Comparison of ENCODE assay signal across 8 mouse cellular contexts in the genomic region with DNA sequence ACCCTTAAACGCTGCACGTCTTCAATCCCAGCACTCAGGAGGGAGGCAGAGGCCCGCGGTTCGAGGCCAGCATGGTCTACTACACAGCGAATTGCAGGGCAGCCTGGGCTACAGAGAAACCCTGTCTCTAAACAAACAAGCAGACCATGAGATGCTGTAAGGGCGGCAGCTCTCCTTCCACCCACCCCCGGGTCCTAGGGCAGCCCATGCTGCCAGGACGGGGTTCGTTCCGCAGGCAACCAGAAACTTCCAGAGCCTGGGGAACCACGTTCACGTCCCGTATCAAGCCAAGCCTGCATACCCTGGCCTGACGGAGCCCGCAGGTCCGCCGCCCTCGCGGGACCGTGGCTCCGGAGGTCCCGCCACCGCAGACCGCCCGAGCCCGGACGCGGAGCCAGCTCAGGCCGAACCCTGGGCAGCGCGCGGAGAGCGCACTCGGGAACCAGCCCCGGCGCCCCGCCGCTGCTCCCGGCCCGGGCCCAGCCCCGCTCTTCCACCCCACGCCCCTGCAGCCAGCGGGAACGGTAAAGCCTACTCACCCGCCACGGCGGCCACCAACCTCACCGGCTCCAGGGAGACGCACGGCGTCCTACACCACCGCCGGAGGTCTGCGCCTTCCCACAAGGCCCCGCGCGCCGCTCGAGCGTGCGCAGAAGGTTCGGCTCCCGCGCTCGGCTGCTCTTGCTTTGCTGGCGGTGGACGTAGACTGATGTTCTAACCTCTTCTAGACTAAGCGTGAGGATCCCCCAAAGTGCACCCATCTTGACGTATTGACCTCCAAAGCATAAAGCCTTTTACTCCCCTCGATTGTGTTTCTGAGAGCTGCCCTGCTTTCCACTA. TPM values are rescaled to one million over a fixed set of nuclear protein-coding genes. Genes with fewer than 3 reads are reported as not detected.
DNase-seq lines count a peak whose midpoint lies in the region; ATAC-seq lines count a peak whose summit lies in the region.

A gene (minus strand): TSS at position 615 of the 840 bp plus-strand sequence.

- no peaks in the 10 kb centered on the region for H3K9me3 ChIP-seq in hindbrain, embryonic 13.5 days

- H3K4me2 ChIP-seq in hindbrain, embryonic 13.5 days = peak within 1 kb of the TSS; percentile 72

- peak within 1 kb of the TSS; percentile 96 for H3K9ac ChIP-seq in hindbrain, embryonic 13.5 days

- no peaks in the 10 kb centered on the region for H3K27me3 ChIP-seq in hindbrain, embryonic 13.5 days

- whole genome bisulfite sequencing in hindbrain, embryonic 13.5 days = under 1% methylated on average over 67 of the region's 71 CpGs

- H3K36me3 ChIP-seq in hindbrain, embryonic 13.5 days = peaks cover 26% of the 10 kb centered on the region

- ATAC-seq in hindbrain, embryonic 13.5 days (ENCODE audit: low FRiP score) = peak; percentile 93

- H3K4me1 ChIP-seq in hindbrain, embryonic 13.5 days (replicated peaks) = peaks cover 21% of the 10 kb centered on the region

- peak within 1 kb of the TSS; percentile 94 for H3K4me3 ChIP-seq in hindbrain, embryonic 13.5 days

- H3K27ac ChIP-seq in hindbrain, embryonic 13.5 days = peak within 1 kb of the TSS; percentile 78

- DNase-seq in R1 (ENCODE audit: low read depth, low spot score) = peak; percentile 83
- peak; percentile 87 to 90 for DNase-seq in cerebellum, postnatal 14 days
- DNase-seq in frontal cortex, postnatal 14 days (ENCODE audit: low spot score in 2 of 2) = peak; percentile 53 to 81
- DNase-seq in layer of hippocampus, postnatal 25 days (ENCODE audit: extremely low spot score in 1 of 2, low spot score in 1 of 2) = peak; percentile 71 to 87
- peak; percentile 86 for DNase-seq in lung, postnatal 14 days
- peak; percentile 62 for DNase-seq in retina, adult 2 months (ENCODE audit: low read depth, low spot score)
- DNase-seq in thymus, postnatal 25 days = peak; percentile 88

RNA-seq across cellular contexts. Expression of the gene that starts here (rescaled TPM):
- 35.6 TPM in 2 replicates for polyA plus RNA-seq in hindbrain, embryonic 13.5 days (2015; fragmentation: Nextera tagmentation; extraction: Ambion mirVana)
- 10 to 100 TPM; 23.7 to 24.9 TPM for total RNA-seq in layer of hippocampus, postnatal 25 days (2021)

Comparison
In these comparisons a context has a peak if more than half of its experiments do, and no peak if none do; other contexts are left out.
1. Peak in every context shown above with its lines: DNase-seq, ATAC-seq, H3K4me3 ChIP-seq and H3K27ac ChIP-seq.